Mouse (Mus musculus): ENCODE measurements at regions not wholly inside any gene's neighbourhood (a gene's known extent, or its start where the extent isn't known, plus 50 kb on each side); places are given as distances from the start of the nearest gene placed in this dataset.
A peak's percentile ranks its signal among the peaks of the same experiment; 100 is the strongest.
"Not testable (repeated sequence)": the region's sequence is repeated elsewhere in the genome, so short reads cannot be mapped to it uniquely, and the experiment has no call there.

DNA sequence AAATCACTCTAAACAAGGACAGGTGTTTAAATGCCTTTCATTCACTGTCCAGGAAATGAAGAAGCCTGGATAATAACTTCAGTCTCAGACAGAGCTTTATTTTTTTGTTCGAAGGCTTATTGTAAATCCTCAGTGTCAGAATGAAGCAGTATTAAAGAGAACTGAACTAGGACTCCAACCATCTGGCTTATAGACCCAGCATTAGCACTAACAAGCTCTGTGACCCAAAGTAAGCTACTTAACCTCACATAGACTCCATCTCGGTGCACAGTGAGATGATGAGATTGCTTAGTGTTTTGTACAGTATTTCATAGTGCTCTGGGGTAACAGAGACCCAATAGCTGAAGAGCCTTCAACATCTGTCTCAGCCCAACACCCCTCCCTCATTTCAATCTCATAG is 738.2 kb upstream of the Map3k7 start:
- DNase-seq (ENCODE audit: low spot score in 2 of 2) = no peak

GRCm38 (mm10) chr4:31268825-31269495 is 694.9 kb upstream of the Map3k7 start:
- DNase-seq (ENCODE audit: low spot score in 2 of 2) = no peak

DNA sequence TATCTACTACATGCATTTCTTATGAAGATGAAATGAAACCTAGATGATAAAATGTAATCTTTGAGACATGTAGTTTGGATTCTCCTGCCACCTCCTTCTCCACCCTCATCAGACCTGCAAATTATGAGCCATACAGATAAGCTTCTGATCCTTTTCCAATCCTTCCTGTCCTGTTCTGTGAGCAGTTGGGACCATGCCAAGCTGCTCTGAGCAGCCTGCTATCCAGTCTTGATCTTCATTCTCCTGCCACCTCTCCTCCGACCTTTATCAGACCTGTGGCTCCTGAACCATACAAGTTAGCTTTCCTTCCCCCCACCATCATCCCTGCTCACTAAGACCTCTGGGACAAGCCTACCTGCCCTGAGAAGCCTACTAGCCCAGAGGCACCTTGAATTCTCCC is 689.8 kb upstream of the Map3k7 start:
- DNase-seq (ENCODE audit: low spot score in 2 of 2) = no peak

GRCm38 (mm10) chr4:31290301-31290975 is 673.5 kb upstream of the Map3k7 start:
- DNase-seq (ENCODE audit: low spot score in 2 of 2) = no peak

DNA sequence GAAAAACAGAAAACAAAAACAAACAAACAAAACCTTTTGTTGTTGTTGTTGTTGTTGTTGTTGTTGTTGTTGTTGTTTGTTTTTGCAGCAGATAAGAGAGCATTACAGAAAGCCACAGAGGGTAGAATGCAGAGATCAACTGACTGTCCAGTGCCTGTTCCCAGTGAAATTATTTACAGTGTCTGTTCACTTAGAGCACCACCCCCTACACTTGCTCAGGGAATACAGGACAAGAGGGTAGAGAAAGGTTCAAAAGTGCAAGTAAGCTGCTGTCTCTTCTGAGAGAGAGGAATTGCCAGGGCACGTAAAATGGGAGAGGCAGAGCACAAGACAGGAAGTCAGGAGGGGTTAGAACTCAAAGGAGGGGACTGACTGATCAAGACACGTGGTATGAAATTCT is 670.1 kb upstream of the Map3k7 start:
- DNase-seq (ENCODE audit: low spot score in 2 of 2) = no peak

DNA sequence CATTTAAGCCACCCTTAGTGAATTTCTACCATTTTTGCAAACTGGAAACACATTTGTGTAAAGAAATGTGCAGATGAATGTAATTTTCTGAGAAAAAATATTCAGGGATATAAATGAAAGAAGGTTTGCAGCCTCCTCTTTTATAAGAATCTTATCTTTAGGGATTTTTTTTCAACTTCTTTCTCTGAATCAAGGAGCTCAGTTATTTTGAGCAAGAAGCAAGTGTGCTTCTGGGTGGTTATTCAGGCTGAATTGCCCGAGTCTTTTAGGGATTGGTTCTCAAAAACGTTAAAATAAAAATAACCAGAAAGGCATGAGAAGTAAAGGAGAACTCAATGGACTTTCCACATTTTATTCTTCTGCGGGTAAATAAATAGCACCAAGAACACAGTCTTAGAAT is 666.0 kb upstream of the Map3k7 start:
- DNase-seq (ENCODE audit: low spot score in 2 of 2) = no peak

- DNase-seq (ENCODE audit: low spot score in 2 of 2) = no peak
Observed at GRCm38 (mm10) chr4:31319269-31319668, 644.6 kb upstream of the Map3k7 start.

GRCm38 (mm10) chr4:31320734-31321507 is 643.0 kb upstream of the Map3k7 start:
- no peak for DNase-seq (ENCODE audit: low spot score in 2 of 2)

DNA sequence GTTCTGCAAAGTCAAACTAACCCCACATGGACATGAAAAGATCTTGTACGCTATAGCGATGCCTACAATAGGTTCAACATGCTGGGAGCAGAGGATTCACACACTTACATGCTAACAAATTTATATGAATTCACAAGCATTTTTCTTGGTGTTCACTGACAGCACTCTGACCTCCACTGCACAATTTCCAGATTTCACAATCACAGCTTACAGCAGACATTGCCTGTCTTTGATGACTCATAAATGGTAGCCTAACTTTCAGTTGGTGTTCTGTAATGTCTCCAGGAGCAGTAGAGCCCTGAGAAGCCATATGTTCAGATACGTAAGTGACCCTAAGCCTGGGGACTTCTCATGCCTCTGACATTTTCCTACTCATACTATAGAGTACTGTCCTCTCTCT is 640.1 kb upstream of the Map3k7 start:
- DNase-seq (ENCODE audit: low spot score in 2 of 2) = no peak

- DNase-seq (ENCODE audit: low spot score in 2 of 2) = no peak
Observed at GRCm38 (mm10) chr4:31328798-31329197, 635.1 kb upstream of the Map3k7 start.

- no peak for DNase-seq (ENCODE audit: low spot score in 2 of 2)
Observed at GRCm38 (mm10) chr4:31331053-31331452, 632.8 kb upstream of the Map3k7 start.

GRCm38 (mm10) chr4:31335686-31336085 is 628.2 kb upstream of the Map3k7 start:
- no peak for DNase-seq (ENCODE audit: low spot score in 2 of 2)

GRCm38 (mm10) chr4:31337980-31338379 is 625.9 kb upstream of the Map3k7 start:
- no peak for DNase-seq (ENCODE audit: low spot score in 2 of 2)

DNA sequence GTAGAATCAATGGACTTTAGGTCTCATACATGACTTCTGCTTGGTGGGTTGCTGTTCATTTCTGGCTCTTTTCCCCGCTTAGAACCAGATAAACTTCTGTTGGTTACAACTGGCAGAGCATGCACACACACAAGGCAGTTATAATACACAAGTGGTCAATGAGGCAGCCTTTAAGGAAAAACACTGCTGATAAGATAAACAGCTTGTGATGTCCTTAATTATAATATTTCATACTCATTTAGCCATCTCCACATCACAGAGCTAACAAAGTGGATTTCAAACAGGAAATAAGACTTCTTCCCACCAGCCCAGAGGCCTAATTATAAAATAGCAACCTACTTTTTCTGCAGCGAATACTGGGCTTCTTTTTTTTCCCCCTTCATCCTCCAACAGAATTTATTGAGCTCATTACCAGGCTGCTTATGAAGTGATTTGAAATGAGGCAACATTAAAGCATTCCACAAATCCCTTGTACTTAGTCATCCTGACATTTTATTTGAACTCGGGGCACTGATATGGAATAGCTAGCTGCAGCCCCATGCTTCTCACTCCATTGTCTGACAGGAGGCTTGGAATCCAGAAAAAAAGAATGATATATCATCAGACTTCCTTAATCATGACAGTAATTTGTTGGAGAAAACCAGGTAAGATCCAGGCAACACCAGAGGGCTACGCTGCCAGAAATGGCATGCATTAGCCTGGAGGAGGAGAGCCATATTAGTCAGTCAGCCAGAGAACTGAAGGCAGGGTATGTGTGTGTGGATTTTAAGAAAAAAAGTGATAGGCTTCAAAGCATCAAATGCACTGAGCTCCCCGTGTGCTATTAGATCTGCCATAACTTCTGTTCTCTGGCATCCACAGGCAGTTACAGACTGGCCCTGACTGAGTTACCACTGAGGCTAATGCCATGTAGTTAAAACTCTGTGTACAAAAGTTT is 620.3 kb upstream of the Map3k7 start:
- DNase-seq (ENCODE audit: low spot score in 2 of 2) = no peak

- not testable (repeated sequence) for DNase-seq (ENCODE audit: low spot score in 2 of 2)
Observed at GRCm38 (mm10) chr4:31354046-31354445, 609.9 kb upstream of the Map3k7 start.

- DNase-seq (ENCODE audit: low spot score in 2 of 2) = no peak
Observed at GRCm38 (mm10) chr4:31354953-31355352, 608.9 kb upstream of the Map3k7 start.

DNA sequence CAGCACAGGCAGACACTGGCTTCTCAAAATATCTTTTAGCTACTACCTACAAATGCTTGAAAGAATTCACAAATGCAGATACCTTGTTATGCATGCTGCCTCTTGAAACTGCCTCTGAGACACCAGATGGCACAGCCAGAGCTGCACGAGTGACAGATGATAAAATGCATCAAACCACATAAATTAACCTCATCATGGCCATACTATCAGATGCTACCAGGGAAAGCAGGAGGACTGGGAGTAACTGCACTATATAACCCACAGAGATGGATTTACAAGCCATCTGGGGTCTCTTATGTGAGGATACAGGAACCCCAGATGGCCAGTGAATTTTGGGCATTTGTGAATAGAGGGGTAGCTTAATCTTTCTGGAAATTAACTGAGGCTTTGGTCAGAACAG is 597.7 kb upstream of the Map3k7 start:
- peak in 1 of 2 experiments; percentile 11 for DNase-seq (ENCODE audit: low spot score in 2 of 2)

GRCm38 (mm10) chr4:31367031-31367430 is 596.9 kb upstream of the Map3k7 start:
- no peak for DNase-seq (ENCODE audit: low spot score in 2 of 2)

DNA sequence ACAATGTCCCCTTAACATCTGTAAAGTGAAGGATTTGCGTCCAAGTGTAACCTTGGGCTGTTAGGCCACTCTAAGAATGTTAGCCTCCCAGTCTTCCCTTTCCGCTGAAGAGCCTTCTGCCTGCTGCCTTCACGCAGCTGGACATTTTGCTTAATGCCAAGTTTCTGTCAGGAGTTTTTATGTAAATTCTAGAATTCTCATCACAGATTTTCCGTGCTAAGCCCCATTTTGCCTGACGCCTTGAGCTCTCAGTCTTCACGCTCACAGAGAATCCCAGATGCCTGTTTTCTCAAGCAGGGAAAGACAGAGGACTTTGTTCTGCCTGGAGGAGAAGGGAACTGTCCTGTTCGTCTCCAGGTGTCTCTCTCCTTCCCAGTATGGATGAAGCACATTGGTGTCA is 593.8 kb upstream of the Map3k7 start:
- DNase-seq (ENCODE audit: low spot score in 2 of 2) = no peak

DNA sequence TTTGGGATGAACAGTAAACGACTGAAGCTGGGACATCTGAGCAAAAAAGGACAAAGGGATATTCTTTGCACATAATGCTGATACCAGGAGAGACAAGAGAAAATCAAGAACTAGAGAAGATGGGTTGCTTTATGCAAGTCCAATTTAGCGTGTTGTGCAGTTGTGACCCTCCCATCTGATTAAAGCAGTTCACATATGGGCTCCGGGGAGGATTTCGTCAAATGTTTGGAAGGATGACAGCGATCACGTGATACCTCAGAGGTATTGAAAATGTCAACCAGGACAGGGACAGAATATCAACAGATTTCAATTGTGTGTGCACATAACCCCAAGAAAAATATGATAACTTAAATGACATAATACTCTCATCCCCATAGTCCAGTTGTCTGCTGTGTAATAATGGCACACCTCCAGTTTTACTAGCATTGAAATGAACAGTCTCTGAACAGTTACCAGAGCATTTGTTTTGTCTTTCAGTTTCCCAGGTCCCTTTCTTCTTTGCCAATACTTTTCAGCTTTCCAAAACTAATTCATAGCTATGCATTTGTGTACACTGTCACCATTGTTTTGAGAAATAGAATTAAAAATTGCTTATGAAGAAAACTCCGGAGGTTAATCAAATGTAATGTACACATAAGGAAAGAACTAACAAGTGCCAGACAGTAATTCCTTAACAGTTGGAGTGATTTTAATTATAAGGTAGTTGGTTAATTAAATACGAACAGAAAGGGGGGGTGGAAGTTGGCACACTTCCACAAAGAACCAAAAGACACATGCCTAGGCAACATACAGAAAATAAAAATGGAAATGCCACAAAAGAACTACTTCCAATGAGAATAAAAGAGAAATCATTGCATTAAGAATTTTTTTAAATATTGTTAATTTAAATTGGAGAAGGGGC is 582.6 kb upstream of the Map3k7 start:
- DNase-seq (ENCODE audit: low spot score in 2 of 2) = no peak

Data from layer of hippocampus, adult 8-10 months (tissue).